Mouse (Mus musculus): ENCODE measurements at regions not wholly inside any gene's neighbourhood (a gene's known extent, or its start where the extent isn't known, plus 50 kb on each side); places are given as distances from the start of the nearest gene placed in this dataset.

- peaks cover 7% of the 10 kb centered on the region; the same call in 1 of the 2 replicates for H3K4me1 ChIP-seq (ENCODE audit: control insufficient read depth, insufficient read depth, low read length)
- no peak overlapping the region for H3K27ac ChIP-seq (ENCODE audit: insufficient read depth, low read depth, low read length)
- TF ChIP-seq POLR2A (IDR thresholded peaks at IDR 0.05; ENCODE audit: low read depth, low read length) (no peak), CTCF (conservative IDR thresholded peaks at IDR 0.05; ENCODE audit: insufficient read depth, insufficient read length, low read depth, low read length) (no peak)
- peak; percentile 87 for DNase-seq
- no peak overlapping the region for H3K4me3 ChIP-seq (ENCODE audit: insufficient read depth, low read depth, low read length)
- H3K27me3 ChIP-seq (replicated peaks; ENCODE audit: control insufficient read depth, insufficient read depth, low read length): no peaks in the 10 kb centered on the region
- no peaks in the 10 kb centered on the region for H3K36me3 ChIP-seq (ENCODE audit: control insufficient read depth, insufficient read depth, low read length)
- WGBS: 14% methylated on average over 4 of the region's 4 CpGs
These were observed 52.6 kb upstream of the Klf14 start for GRCm38 (mm10) chr6:31011407-31012020.

GRCm38 (mm10) chr6:31016566-31016965 lies 57.7 kb upstream of the Klf14 start:
- H3K4me1 ChIP-seq (ENCODE audit: control insufficient read depth, insufficient read depth, low read length): 0 out of 2 replicates have a peak, but pooled peaks cover 6% of the 10 kb centered on the region
- no peaks in the 10 kb centered on the region for H3K27me3 ChIP-seq (replicated peaks; ENCODE audit: control insufficient read depth, insufficient read depth, low read length)
- WGBS: 18% methylated on average over 7 of the region's 7 CpGs
- H3K36me3 ChIP-seq (ENCODE audit: control insufficient read depth, insufficient read depth, low read length): no peaks in the 10 kb centered on the region
- DNase-seq: no peak
- no peak for TF ChIP-seq CTCF (conservative IDR thresholded peaks at IDR 0.05; ENCODE audit: insufficient read depth, insufficient read length, low read depth, low read length)
- TF ChIP-seq POLR2A (IDR thresholded peaks at IDR 0.05; ENCODE audit: low read depth, low read length): no peak
- no peak overlapping the region for H3K4me3 ChIP-seq (ENCODE audit: insufficient read depth, low read depth, low read length)
- H3K27ac ChIP-seq (ENCODE audit: insufficient read depth, low read depth, low read length): no peak overlapping the region

GRCm38 (mm10) chr6:31021776-31022175 lies 62.9 kb upstream of the Klf14 start:
- H3K27me3 ChIP-seq (replicated peaks; ENCODE audit: control insufficient read depth, insufficient read depth, low read length): no peaks in the 10 kb centered on the region
- no peaks in the 10 kb centered on the region for H3K36me3 ChIP-seq (ENCODE audit: control insufficient read depth, insufficient read depth, low read length)
- no peak overlapping the region for H3K4me3 ChIP-seq (ENCODE audit: insufficient read depth, low read depth, low read length)
- TF ChIP-seq POLR2A (IDR thresholded peaks at IDR 0.05; ENCODE audit: low read depth, low read length) (no peak), CTCF (conservative IDR thresholded peaks at IDR 0.05; ENCODE audit: insufficient read depth, insufficient read length, low read depth, low read length) (no peak)
- DNase-seq: no peak
- H3K27ac ChIP-seq (ENCODE audit: insufficient read depth, low read depth, low read length): no peak overlapping the region
- 84% methylated on average over 5 of the region's 5 CpGs for WGBS
- no peaks in the 10 kb centered on the region for H3K4me1 ChIP-seq (ENCODE audit: control insufficient read depth, insufficient read depth, low read length)

- H3K27me3 ChIP-seq (replicated peaks; ENCODE audit: control insufficient read depth, insufficient read depth, low read length): no peaks in the 10 kb centered on the region
- H3K36me3 ChIP-seq (ENCODE audit: control insufficient read depth, insufficient read depth, low read length): no peaks in the 10 kb centered on the region
- 84% methylated on average over 9 of the region's 9 CpGs for WGBS
- H3K4me1 ChIP-seq (ENCODE audit: control insufficient read depth, insufficient read depth, low read length): no peaks in the 10 kb centered on the region
- TF ChIP-seq POLR2A (IDR thresholded peaks at IDR 0.05; ENCODE audit: low read depth, low read length): no peak
- no peak for TF ChIP-seq CTCF (conservative IDR thresholded peaks at IDR 0.05; ENCODE audit: insufficient read depth, insufficient read length, low read depth, low read length)
- DNase-seq: no peak
- no peak overlapping the region for H3K4me3 ChIP-seq (ENCODE audit: insufficient read depth, low read depth, low read length)
- no peak overlapping the region for H3K27ac ChIP-seq (ENCODE audit: insufficient read depth, low read depth, low read length)
These were observed 70.9 kb upstream of the Klf14 start for GRCm38 (mm10) chr6:31029777-31030176.

GRCm38 (mm10) chr6:31031022-31031421 lies 72.1 kb upstream of the Klf14 start:
- TF ChIP-seq POLR2A (IDR thresholded peaks at IDR 0.05; ENCODE audit: low read depth, low read length) (no peak), CTCF (conservative IDR thresholded peaks at IDR 0.05; ENCODE audit: insufficient read depth, insufficient read length, low read depth, low read length) (no peak)
- Histone ChIP-seq H3K4me1 (ENCODE audit: control insufficient read depth, insufficient read depth, low read length) (no peaks in the 10 kb centered on the region), H3K27me3 (replicated peaks; ENCODE audit: control insufficient read depth, insufficient read depth, low read length) (no peaks in the 10 kb centered on the region), H3K4me3 (ENCODE audit: insufficient read depth, low read depth, low read length) (no peak overlapping the region), H3K36me3 (ENCODE audit: control insufficient read depth, insufficient read depth, low read length) (no peaks in the 10 kb centered on the region), H3K27ac (ENCODE audit: insufficient read depth, low read depth, low read length) (no peak overlapping the region)
- no peak for DNase-seq
- 94% methylated on average over 7 of the region's 7 CpGs for WGBS

- TF ChIP-seq POLR2A (IDR thresholded peaks at IDR 0.05; ENCODE audit: low read depth, low read length) (no peak), CTCF (conservative IDR thresholded peaks at IDR 0.05; ENCODE audit: insufficient read depth, insufficient read length, low read depth, low read length) (no peak)
- Histone ChIP-seq H3K4me1 (ENCODE audit: control insufficient read depth, insufficient read depth, low read length) (no peaks in the 10 kb centered on the region), H3K36me3 (ENCODE audit: control insufficient read depth, insufficient read depth, low read length) (no peaks in the 10 kb centered on the region), H3K27me3 (replicated peaks; ENCODE audit: control insufficient read depth, insufficient read depth, low read length) (no peaks in the 10 kb centered on the region), H3K27ac (ENCODE audit: insufficient read depth, low read depth, low read length) (no peak overlapping the region), H3K4me3 (ENCODE audit: insufficient read depth, low read depth, low read length) (no peak overlapping the region)
- DNase-seq: no peak
- 92% methylated on average over 4 of the region's 4 CpGs for WGBS
These were observed 73.3 kb upstream of the Klf14 start for GRCm38 (mm10) chr6:31032147-31032546.

GRCm38 (mm10) chr6:31032980-31033608 lies 74.2 kb upstream of the Klf14 start:
- no peak for TF ChIP-seq POLR2A (IDR thresholded peaks at IDR 0.05; ENCODE audit: low read depth, low read length)
- TF ChIP-seq CTCF (conservative IDR thresholded peaks at IDR 0.05; ENCODE audit: insufficient read depth, insufficient read length, low read depth, low read length): peak; percentile 95
- WGBS: 7% methylated on average over 12 of the region's 12 CpGs
- Histone ChIP-seq H3K27ac (ENCODE audit: insufficient read depth, low read depth, low read length) (no peak overlapping the region), H3K27me3 (replicated peaks; ENCODE audit: control insufficient read depth, insufficient read depth, low read length) (no peaks in the 10 kb centered on the region), H3K36me3 (ENCODE audit: control insufficient read depth, insufficient read depth, low read length) (no peaks in the 10 kb centered on the region), H3K4me3 (ENCODE audit: insufficient read depth, low read depth, low read length) (no peak overlapping the region), H3K4me1 (ENCODE audit: control insufficient read depth, insufficient read depth, low read length) (no peaks in the 10 kb centered on the region)
- DNase-seq: peak; percentile 49

All from kidney, adult 2 months (tissue).